Mouse (Mus musculus) thymus, postnatal 14 days (tissue): ENCODE data around the gene Pip4k2b.
"Not testable (repeated sequence)": the region's sequence is repeated elsewhere in the genome, so short reads cannot be mapped to it uniquely, and the experiment has no call there.

ENCODE experiments used
- DNase-seq: peaks from one replicate; pipeline ENCODE4 v3.0.0; 2021

Gene Pip4k2b

GRCm38 (mm10) chr11:97744063-97744717 lies at the start of gene Pip4k2b:
Pip4k2b (minus strand) TSS chr11:97744704.
- no peak for DNase-seq

GRCm38 (mm10) chr11:97793165-97793564 lies 48.7 kb upstream of the Pip4k2b start:
- peak; percentile 74 for DNase-seq

- not testable (repeated sequence) for DNase-seq
These were observed 46.4 kb upstream of the Pip4k2b start for GRCm38 (mm10) chr11:97790778-97791438.

- no peak for DNase-seq
These were observed 45.2 kb upstream of the Pip4k2b start for GRCm38 (mm10) chr11:97789727-97790126.

GRCm38 (mm10) chr11:97787961-97788360 lies 43.5 kb upstream of the Pip4k2b start:
- DNase-seq: no peak

- no peak for DNase-seq
These were observed 38.0 kb upstream of the Pip4k2b start for GRCm38 (mm10) chr11:97782564-97782895.

- DNase-seq: peak; percentile 99
These were observed 37.5 kb upstream of the Pip4k2b start, which contains the start of gene Rpl23 for GRCm38 (mm10) chr11:97781832-97782563. Rpl23 (minus strand) TSS chr11:97782437.

GRCm38 (mm10) chr11:97781478-97781831 lies 37.0 kb upstream of the Pip4k2b start:
- no peak for DNase-seq

- no peak for DNase-seq
These were observed 35.6 kb upstream of the Pip4k2b start for GRCm38 (mm10) chr11:97779968-97780701.

- DNase-seq: no peak
These were observed 34.4 kb upstream of the Pip4k2b start for GRCm38 (mm10) chr11:97778918-97779317.

GRCm38 (mm10) chr11:97777129-97777529 lies 32.6 kb upstream of the Pip4k2b start:
- peak; percentile 34 for DNase-seq

- no peak for DNase-seq
These were observed 32.1 kb upstream of the Pip4k2b start for GRCm38 (mm10) chr11:97776497-97777128.

- no peak for DNase-seq
These were observed 31.4 kb upstream of the Pip4k2b start, which contains the start of gene 1700001P01Rik for GRCm38 (mm10) chr11:97775808-97776496. 1700001P01Rik (minus strand) TSS chr11:97775918.

GRCm38 (mm10) chr11:97775186-97775585 lies 30.7 kb upstream of the Pip4k2b start:
- no peak for DNase-seq

GRCm38 (mm10) chr11:97771410-97771809 lies 26.9 kb upstream of the Pip4k2b start:
- DNase-seq: no peak

GRCm38 (mm10) chr11:97769704-97770103 lies 25.2 kb upstream of the Pip4k2b start:
- no peak for DNase-seq

GRCm38 (mm10) chr11:97766154-97766881 lies 21.8 kb upstream of the Pip4k2b start, which contains the start of gene Cwc25:
Cwc25 (minus strand) TSS chr11:97766556.
- DNase-seq: peak; percentile 95

GRCm38 (mm10) chr11:97761638-97762037 lies 17.1 kb upstream of the Pip4k2b start:
- DNase-seq: no peak

- DNase-seq: no peak
These were observed 14.4 kb upstream of the Pip4k2b start for GRCm38 (mm10) chr11:97758942-97759341.

GRCm38 (mm10) chr11:97758125-97758524 lies 13.6 kb upstream of the Pip4k2b start:
- DNase-seq: no peak

GRCm38 (mm10) chr11:97753277-97753676 lies 8.8 kb upstream of the Pip4k2b start:
- DNase-seq: no peak
